Mouse (Mus musculus) embryo, embryonic 11.5 days (tissue): ENCODE results near the gene Gal.

ENCODE experiments used
- DNase-seq: peaks from one replicate; pipeline ENCODE4 v3.0.0-alpha.2; 2012; ENCODE audit warnings: low read depth, low spot score

Gene Gal

DNA sequence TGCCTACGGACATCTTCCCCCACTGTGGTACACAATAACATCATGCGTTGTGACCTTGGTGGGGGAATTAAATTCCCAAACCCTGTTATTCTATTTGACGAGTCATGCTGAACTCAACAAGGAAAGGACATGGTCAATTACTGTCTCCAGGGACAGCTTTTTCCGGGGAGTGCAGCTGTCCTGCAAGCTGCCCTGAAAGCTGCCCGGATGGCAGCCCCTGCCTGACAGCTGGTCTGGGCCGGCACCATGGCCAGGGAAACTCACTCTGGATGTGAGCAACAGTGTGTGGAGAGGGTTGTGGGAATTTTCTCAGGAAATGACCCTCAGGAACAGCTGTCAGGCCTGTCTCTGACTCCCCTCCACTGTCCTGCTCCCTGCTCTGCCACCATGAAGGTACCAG lies 8.1 kb upstream of the Gal start:
- DNase-seq = no peak

DNA sequence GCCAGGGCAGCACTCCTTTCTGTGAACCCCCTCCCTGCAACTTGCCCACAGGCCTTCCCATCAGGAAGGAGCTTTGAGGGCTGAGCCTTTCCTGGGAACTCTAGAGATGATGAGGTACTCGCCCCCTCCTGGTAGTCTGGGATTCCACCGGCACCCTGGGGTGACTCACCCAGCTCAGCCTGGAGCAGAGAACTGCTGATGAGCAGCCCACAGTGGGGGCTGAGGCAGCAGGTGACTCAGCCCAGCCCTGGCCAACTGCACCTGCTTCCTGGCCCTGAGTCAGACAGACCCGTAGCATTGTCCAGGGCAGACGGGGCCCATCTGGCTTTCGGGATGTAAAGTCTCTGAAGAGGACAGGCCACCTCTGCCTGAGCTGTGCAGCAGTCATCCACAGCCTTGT lies 4.9 kb upstream of the Gal start:
- DNase-seq = no peak

GRCm38 (mm10) chr19:3405531-3406281 lies 8.6 kb downstream of the Gal start:
- no peak for DNase-seq

DNA sequence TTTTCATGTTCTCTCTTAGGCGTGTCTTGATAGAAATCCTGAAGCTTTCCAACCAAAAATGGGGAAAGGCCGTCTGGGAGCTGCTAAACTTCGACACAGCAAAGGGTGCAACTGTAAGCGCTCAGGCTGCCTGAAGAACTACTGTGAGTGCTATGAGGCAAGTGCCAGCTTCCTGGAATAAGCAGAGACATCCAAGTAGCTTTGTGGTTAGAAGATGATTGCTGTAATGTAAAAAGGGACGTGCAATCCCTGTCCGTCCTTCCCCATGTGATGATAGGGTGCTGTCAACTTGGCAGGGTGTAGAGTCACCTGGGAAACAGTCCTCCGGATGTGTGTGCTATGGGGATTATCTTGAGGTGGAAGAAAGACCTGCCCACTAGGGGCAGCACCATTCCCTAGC lies 10.3 kb downstream of the Gal start:
- DNase-seq = no peak

DNA sequence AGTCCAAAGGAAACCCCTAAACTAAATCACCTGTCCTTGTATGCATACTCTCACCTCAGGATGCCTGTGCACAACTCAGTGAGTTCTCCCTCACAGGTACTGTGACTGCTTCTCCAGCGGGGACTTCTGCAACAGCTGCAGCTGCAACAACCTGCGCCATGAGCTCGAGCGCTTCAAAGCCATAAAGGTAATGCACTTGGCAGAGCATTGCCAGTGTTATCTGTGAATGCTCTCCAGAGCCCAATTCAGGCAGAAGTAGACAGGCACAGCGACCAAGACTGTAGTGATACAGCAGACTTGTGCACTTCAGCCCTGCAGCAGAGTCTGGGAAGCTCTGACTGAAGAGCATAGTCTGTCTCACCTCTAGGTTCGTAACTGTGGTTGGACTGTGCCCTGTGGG lies 12.0 kb downstream of the Gal start:
- no peak for DNase-seq

DNA sequence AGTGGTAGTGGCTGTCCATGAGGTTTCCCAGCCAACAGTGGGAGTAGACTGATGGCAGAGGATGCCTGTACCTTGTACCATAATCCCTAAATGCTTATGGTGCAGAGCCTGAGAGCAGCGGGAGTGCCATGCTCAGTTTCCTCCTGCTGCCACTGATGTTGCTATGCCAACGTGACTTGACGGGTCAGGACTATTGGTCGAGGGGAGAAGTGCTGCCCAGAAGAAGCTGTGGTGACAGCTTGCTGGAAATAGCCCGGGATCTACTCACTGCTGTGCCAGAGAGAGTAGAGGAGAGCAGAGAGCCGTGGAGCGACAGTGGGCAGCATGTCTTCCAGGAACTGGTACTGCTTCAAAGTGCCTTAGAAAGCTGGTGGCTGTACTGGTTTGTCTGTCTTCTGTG lies 12.4 kb downstream of the Gal start:
- no peak for DNase-seq

DNA sequence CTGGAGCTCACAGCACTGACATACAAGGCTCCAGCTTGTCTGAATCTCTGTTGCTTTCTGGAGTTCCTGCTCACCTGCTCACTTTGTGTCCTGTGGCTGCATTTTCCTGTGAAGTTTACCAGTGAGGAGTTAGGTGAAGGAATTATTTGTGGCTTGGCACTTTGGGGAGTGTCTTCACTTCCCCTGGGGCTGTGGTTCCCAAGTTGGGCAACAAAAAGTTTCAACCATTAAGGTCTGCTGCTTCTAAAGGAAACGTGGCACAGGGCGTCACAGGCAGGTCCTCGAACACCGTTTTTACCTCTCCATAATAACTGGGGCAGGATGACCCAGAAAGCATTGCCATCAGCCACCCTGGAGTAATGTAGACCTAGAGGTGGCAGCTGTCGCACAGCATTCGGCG lies 12.8 kb downstream of the Gal start:
- DNase-seq = no peak

DNA sequence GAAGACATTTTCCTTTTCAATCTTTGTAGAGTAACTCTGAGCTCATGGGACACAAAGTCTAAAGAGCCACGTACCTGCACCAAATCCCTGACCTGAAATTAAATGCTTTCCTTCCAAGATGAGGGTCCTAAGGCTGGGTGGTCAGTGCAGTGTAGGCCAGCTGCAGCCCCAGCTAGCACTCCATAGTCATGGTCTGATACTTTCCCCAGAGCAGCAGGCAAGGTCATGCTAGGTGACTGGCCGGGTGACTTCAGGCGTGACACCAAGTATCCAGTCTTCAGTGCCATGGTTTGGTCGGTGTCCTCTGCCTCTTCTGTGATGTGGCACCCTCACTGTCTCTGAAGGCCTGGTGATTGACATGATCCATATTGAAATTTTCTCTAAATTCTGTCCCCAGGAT lies 14.3 kb downstream of the Gal start:
- DNase-seq = no peak

DNA sequence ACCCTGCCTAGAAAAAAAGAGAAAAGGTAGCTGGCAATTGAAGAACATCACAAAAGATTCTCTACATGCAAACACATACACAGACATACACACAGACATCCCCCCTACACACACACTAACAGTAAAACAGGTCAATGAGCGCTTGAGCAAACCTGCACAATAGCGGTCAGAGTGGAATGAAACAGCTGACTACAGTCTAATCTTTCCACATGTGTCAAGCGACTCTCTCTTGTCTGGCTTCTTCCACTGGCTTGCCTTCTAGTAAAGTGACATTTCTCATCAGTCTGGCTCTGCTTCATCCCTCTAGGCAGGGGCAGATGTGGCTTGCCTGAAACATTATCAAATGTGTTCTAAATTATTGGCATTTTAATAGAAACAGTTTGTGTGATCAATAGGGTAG lies 20.1 kb downstream of the Gal start:
- no peak for DNase-seq

DNA sequence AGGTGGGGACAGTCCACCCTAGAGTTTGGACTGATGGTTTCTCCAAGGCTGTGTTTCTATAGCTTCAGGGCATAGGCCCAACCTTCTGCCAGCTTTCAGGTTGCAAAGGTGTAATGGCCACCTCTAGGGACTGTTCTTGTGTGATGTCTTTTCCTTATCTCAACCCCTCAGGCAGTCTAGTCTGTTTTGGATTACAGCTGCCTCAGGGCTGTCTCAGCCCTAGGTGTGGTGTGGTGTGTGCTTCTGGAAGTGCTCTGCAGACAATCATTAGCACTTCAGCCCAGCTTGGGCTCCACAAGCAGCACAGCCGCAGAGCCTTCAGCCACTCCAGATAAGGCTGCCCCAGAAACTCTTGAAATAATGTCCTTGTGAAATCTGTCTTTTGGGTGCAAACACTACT lies 22.0 kb downstream of the Gal start:
- DNase-seq = no peak

DNA sequence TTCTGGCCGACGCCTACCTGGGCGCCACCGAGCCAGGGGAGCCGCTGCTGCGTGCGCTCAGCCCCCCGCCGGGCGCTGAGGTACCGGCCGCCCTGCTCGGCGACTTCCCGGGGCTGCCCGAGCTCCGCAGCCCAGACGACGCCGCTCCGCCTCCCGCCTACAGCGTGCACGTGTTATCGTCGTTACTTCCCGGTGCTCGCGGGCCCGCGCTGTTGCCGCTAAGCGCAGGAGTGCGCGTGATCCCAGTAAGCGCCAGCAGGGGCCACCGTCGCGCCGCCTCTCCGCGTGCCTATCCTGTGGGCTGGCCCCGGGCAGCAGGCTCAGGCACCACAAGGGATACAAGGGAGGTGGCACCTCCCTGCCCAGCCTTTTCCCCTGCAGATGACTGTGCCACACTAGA lies 25.3 kb downstream of the Gal start:
- peak; percentile 71 for DNase-seq

DNA sequence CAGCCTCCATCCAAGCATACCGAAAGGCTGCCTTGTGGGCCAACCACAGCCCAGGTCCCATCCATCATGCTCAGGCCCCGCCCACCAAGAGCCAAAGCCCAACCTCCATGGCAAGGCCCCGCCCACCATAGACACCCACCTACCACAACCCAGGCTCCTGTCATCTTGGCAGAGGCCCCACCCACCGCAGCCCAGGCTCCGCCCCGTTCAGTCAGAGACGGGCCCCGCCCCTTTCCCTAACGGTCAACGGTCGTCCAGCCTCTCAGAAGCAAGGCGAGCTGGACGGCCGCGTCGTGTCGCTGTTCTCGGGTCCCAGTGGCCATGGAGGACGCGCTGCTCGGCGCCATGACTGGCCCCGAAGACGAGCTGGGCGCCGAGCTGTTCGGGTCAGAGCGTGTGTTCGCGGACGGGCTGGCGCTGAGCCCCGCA lies 25.7 kb downstream of the Gal start, which contains the start of gene Tesmin:
Gene Tesmin, plus strand, starts transcription at position 229 of the 429 bp plus-strand sequence.
- peak; percentile 64 for DNase-seq

GRCm38 (mm10) chr19:3388061-3388460 lies 26.3 kb downstream of the Gal start:
- no peak for DNase-seq

DNA sequence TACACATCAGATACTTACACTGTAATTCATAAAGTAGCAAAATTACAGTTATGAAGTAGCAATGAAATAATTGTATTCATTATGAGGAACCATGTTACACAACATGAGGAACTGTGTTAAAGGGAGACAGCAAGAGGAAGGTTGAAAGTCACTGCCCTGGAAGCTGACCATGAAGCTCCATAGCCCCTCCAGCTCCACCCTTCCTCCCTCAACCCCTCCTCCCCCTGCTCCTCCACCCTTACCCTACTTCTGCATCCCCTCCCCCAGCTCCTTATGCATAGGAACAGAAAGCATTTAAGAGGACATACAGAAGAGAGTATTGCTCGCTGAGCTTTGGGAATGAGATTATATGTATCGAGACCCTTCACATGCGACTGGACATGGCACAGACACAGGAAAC lies 35.7 kb downstream of the Gal start:
- DNase-seq = no peak

DNA sequence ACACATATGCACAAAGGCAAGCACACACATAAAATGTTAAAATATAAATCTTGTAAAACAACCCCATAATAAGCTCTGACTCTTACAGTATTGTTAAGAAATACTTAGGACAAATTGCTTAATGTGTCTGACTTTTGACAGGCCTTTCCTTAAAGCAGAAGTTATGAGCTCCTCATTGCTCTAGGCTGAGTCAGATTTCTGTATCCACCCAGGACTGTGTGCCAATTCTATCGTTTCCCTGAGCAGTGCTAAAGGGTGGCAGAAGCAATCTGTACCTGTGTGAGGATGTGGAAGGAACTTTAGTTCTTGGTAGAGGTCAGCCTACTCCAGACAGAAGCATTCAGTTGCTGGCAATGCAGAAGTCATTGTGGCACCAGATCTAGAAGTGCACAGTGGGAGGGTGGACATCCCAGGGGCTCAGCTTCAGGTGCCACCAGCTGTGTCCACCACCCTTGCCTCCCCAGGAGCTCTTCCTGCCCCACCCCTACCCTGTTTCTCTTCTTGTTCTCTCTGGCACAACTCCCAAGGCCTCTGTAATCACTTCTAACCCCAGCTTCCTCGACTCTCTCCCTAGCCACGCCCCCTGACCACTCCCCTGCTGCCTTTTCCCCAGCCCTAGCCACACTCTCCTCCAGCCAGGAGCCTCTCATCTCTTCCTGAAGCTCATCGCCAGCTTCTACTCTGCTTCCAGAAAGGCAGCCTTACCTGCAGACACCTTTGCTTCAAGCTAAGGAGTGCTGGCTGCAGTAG lies 37.2 kb downstream of the Gal start:
- DNase-seq = no peak

- no peak for DNase-seq
Observed at GRCm38 (mm10) chr19:3375945-3376495, 38.3 kb downstream of the Gal start.

DNA sequence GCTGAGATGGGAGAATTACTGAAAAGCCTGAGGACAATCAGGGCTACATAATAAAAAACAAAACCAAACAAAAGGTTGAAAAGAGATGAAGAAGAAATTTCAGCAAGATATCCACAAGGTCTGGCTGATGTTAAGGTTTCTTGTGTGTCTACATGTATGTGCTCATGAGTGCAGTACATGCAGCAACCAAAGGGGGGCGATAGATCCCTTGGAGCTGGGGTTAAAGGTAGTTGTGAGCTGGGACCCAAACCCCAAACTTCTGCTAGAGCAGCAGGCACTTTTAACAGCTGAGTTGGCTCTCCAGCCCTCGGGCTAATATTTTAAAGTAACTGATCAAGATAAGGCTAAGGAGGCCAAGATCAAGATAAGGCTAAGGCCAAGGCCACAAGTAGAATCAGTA lies 40.3 kb downstream of the Gal start:
- no peak for DNase-seq

GRCm38 (mm10) chr19:3373380-3373779 lies 41.0 kb downstream of the Gal start:
- DNase-seq = no peak

DNA sequence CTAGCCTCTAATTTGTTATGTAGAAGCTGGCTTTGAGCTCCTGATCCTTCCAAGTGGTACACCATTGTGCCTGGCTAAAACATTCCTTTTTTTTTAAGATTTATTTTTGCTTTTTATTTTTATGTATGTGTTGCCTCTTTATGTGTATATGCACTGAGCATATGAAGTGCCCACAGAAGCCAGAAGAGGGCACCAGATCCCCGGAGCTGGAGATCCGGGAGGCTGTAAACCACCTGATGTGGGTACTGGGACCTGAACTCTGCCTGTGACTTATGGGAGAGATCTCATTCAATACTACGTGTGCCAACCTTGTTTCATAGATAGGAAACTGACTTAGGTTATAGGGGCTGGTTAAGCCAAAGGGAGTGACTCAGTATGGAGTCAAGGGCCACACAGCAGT lies 46.1 kb downstream of the Gal start:
- no peak for DNase-seq

DNA sequence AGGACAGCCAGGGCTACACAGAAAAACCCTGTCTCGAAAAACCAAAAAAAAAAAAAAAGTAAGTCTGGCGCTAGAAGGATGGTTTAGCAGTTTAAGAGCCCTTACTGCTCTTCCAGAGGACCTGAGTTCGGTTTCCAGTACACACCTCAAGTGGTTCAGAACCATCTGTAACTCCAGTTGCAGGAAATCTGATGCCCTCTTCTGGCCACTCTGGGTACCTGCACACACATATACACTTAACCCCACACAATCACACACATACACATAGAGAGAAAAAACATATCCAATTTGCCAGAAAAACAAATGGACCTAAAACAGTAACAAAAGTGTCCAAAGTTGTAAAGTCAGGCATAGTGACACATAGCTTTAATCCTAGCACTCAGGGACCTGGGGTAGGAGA lies 49.3 kb downstream of the Gal start:
- no peak for DNase-seq

- DNase-seq = no peak
Observed at GRCm38 (mm10) chr19:3363510-3363909, 50.8 kb downstream of the Gal start.
